Mouse (Mus musculus): Measurements from ENCODE around the gene Gm9513. TPM values are rescaled to one million over a fixed set of nuclear protein-coding genes. Genes with fewer than 3 reads are reported as not detected.

The Gm9513 gene
- not detected in 2 replicates for polyA plus RNA-seq (2015; fragmentation: Nextera tagmentation; extraction: Ambion mirVana)

DNA sequence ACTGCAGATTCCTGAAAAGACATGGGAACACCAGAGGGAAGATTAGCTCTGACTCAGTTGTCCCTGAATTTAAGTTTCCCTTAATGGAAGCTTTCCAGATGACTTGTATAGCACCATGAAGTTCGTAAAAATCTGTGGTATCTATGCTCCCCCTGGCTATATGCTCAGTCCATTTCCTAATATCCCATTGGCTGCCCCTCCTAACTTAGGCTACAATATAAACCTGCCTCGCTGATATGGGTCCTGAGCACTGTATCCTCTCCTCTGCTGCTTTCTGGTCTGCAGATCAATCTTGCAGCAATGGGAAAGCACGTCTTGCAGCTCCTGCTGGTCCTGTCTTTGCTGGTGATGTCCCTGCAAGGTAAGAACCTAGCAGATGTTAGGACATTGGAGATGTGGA is at the start of gene Gm9513:
TSS of gene Gm9513 (plus strand) at position 301 of the 400 bp plus-strand sequence.
- 32% methylated on average over 3 of the region's 3 CpGs for WGBS (ENCODE audit: insufficient replicate concordance)
- no peak within 1 kb of the TSS for H3K4me2 ChIP-seq
- H3K9ac ChIP-seq, result no peak within 1 kb of the TSS
- no peak within 1 kb of the TSS for H3K27ac ChIP-seq (replicated peaks)
- H3K4me3 ChIP-seq (replicated peaks), result no peak within 1 kb of the TSS
- H3K4me1 ChIP-seq (replicated peaks), result no peaks in the 10 kb centered on the region
- no peaks in the 10 kb centered on the region for H3K9me3 ChIP-seq (replicated peaks)
- no peaks in the 10 kb centered on the region for H3K36me3 ChIP-seq (replicated peaks)
- ATAC-seq (ENCODE audit: insufficient read depth), result no peak
- H3K27me3 ChIP-seq, result no peaks in the 10 kb centered on the region

DNA sequence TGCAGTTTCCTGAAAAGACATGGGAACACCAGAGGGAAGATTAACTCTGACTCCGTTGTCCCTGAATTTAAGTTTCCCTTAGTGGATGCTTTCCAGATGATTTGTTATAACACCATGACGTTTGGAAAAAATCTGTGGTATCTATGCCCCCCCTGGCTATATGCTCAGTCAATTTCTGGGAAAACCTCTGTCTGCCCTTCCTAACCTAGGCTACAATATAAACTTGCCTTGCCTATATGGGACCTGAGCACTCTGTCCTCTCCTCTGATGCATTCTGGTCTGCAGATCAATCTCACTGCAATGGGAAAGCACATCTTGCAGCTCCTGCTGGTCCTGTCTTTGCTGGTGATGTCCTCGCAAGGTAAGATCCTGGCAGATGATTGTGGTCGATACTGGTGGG is 43.9 kb upstream of the Gm9513 start, which contains the start of gene Gm7257:
TSS of gene Gm7257 (plus strand) at position 301 of the 400 bp plus-strand sequence.
- no peaks in the 10 kb centered on the region for H3K4me1 ChIP-seq (replicated peaks)
- H3K27ac ChIP-seq (replicated peaks), result no peak within 1 kb of the TSS
- no peaks in the 10 kb centered on the region for H3K9me3 ChIP-seq (replicated peaks)
- H3K36me3 ChIP-seq (replicated peaks), result no peaks in the 10 kb centered on the region
- ATAC-seq (ENCODE audit: insufficient read depth), result no peak
- no peak within 1 kb of the TSS for H3K9ac ChIP-seq
- WGBS (ENCODE audit: insufficient replicate concordance), result 55% methylated on average over 4 of the region's 4 CpGs
- H3K4me2 ChIP-seq, result no peak within 1 kb of the TSS
- H3K4me3 ChIP-seq (replicated peaks), result no peak within 1 kb of the TSS
- H3K27me3 ChIP-seq, result no peaks in the 10 kb centered on the region

DNA sequence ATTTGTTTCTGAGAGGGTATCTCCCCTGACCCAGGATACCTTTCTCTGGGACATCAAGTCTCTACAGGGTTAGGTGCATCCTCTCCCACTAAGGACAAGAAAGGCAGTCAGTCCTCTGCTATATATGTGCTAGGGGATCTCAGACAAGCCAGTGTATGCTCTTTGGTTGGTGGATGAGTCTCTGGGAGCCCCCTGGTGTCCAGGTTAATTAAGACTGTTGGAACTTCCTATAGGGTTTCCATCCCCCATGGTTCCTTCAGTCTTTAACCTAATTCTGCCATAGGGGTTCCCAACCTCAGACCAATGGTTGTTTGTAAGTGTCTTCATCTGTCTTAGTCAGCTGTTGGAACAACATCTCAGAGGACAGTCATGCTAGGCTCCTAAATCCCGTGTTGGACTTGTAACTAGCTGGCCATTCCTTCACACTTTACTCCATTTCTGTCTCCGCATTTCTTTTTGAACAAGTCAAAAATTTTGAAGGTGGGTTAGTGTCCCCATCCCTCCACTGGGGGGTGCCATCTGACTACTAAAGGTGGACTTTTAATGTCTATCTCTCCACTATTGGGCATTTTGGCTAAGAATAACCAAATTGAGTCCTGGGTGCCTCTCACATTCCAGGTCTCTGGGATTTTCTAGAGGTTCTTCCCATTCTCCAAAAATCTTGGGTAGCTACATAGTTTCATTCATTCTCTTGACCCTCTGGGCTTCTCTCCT is 40.2 kb upstream of the Gm9513 start:
- Histone ChIP-seq H3K4me3 (replicated peaks) (no peak overlapping the region), H3K4me1 (replicated peaks) (no peaks in the 10 kb centered on the region), H3K27me3 (no peaks in the 10 kb centered on the region), H3K36me3 (replicated peaks) (no peaks in the 10 kb centered on the region), H3K9me3 (replicated peaks) (no peaks in the 10 kb centered on the region), H3K27ac (replicated peaks) (no peak overlapping the region), H3K9ac (no peak overlapping the region), H3K4me2 (no peak overlapping the region)
- ATAC-seq (ENCODE audit: insufficient read depth), result no peak
- WGBS (ENCODE audit: insufficient replicate concordance), result 32% methylated on average over 2 of the region's 2 CpGs

DNA sequence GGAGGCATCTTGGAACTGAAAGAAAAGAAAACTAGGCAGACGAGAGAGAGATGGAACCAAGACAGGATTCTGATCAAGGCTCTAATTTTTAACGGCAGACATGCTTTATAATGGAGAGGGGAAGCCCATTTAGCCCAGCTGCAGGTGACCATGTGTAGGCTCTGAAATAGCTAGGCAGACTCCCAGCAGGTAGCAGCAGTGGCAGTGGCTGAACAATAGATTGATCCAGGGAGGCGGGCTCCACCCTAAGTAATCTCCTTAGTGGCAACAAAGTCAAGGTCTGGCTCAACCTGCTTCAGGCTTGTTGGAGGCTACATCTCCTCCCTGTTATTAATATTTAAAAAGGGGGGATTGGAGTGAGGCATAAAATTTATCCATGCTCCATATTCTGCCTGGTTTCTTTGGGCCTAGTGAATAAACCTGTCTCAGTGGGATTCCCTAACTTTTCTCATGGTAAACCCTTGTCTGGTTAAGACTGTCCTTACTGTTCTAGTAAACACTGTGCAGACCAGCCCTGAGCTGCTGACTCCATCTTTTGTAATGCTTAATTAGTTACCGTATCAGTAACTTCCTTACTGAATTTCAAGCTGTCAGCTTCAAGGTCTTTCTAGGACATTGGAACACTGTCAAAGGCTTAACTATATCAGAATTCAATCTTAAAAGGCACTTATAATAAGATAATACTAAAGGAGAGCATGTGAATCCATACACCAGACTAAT is 19.2 kb downstream of the Gm9513 start:
- no peak overlapping the region for H3K4me2 ChIP-seq
- no peak for ATAC-seq (ENCODE audit: insufficient read depth)
- H3K27ac ChIP-seq (replicated peaks), result no peak overlapping the region
- H3K36me3 ChIP-seq (replicated peaks), result no peaks in the 10 kb centered on the region
- H3K27me3 ChIP-seq, result no peaks in the 10 kb centered on the region
- no peak overlapping the region for H3K9ac ChIP-seq
- no peaks in the 10 kb centered on the region for H3K4me1 ChIP-seq (replicated peaks)
- WGBS (ENCODE audit: insufficient replicate concordance), result 60% methylated on average over 4 of the region's 4 CpGs
- H3K9me3 ChIP-seq (replicated peaks), result no peaks in the 10 kb centered on the region
- H3K4me3 ChIP-seq (replicated peaks), result no peak overlapping the region

DNA sequence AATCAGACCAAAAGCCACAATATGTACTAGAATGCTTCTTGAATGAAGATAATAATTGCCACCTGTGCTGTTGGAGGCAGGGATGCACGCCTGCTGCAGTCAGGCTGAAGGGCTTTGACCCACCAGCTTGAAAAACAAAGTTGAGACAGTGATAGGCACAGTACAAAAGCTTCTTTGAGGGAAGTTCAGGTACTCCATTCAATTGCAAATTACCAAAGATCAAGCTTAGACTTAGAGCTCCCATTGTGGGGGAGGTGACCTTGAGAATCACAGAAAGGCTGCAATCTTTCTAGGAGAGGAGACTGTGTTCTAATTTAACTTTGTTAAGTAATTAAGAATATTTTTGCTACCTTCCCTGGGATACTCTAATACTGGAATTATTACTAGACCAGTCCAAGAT is 20.4 kb downstream of the Gm9513 start:
- Histone ChIP-seq H3K9ac (no peak overlapping the region), H3K36me3 (replicated peaks) (no peaks in the 10 kb centered on the region), H3K4me1 (replicated peaks) (no peaks in the 10 kb centered on the region), H3K27me3 (no peaks in the 10 kb centered on the region), H3K4me2 (no peak overlapping the region), H3K4me3 (replicated peaks) (no peak overlapping the region), H3K9me3 (replicated peaks) (no peaks in the 10 kb centered on the region), H3K27ac (replicated peaks) (no peak overlapping the region)
- no peak for ATAC-seq (ENCODE audit: insufficient read depth)
- WGBS (ENCODE audit: insufficient replicate concordance), result 24% methylated on average over 1 of the region's 1 CpGs

DNA sequence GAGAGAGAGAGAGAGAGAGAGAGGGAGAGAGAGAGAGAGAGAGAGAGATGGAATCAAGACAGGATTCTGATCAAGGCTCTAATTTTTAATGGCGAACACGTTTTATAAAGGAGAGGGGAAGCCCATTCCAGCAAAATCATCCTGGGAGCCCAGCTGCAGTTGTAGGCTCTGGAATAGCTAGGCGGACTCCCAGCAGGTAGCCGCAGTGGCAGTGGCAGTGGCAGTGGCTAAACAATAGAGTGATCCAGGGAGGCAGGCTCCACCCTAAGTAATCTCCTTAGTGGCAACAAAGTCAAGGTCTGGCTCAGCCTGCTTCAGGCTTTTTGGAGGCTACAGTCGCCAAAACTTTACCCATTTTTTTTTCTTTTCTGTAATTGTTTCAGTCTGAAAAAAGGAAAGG is 28.8 kb downstream of the Gm9513 start:
- ATAC-seq (ENCODE audit: insufficient read depth), result no peak

More for the DNA sequence above, 28.8 kb downstream of the Gm9513 start:
- H3K9ac ChIP-seq, result no peak overlapping the region
- no peak overlapping the region for H3K4me3 ChIP-seq (replicated peaks)
- no peaks in the 10 kb centered on the region for H3K4me1 ChIP-seq (replicated peaks)
- no peak overlapping the region for H3K27ac ChIP-seq (replicated peaks)
- 54% methylated on average over 5 of the region's 5 CpGs for WGBS (ENCODE audit: insufficient replicate concordance)
- H3K36me3 ChIP-seq (replicated peaks), result no peaks in the 10 kb centered on the region
- H3K4me2 ChIP-seq, result no peak overlapping the region
- no peaks in the 10 kb centered on the region; the same call in 1 of the 2 replicates for H3K9me3 ChIP-seq (replicated peaks)
- H3K27me3 ChIP-seq, result no peaks in the 10 kb centered on the region

Other genes starting within 250 kb of the Gm9513 start
- not detected in 2 replicates for gene Gm7257, start 43.8 kb upstream of the Gm9513 start, polyA plus RNA-seq (2015; fragmentation: Nextera tagmentation; extraction: Ambion mirVana)
- not detected in 2 replicates for gene Gm5615, start 66.3 kb downstream of the Gm9513 start, polyA plus RNA-seq (2015; fragmentation: Nextera tagmentation; extraction: Ambion mirVana)
- gene Gm17689, start 107.0 kb downstream of the Gm9513 start, polyA plus RNA-seq (2015; fragmentation: Nextera tagmentation; extraction: Ambion mirVana), result not detected in 2 replicates
- gene A630095E13Rik, start 167.7 kb downstream of the Gm9513 start, polyA plus RNA-seq (2015; fragmentation: Nextera tagmentation; extraction: Ambion mirVana), result not detected in 2 replicates
- not detected in 2 replicates for gene Acrv1, start 217.6 kb downstream of the Gm9513 start, polyA plus RNA-seq (2015; fragmentation: Nextera tagmentation; extraction: Ambion mirVana)